Mouse (Mus musculus) layer of hippocampus, adult 2 months (tissue): ENCODE measurements around the gene Fam213a. TPM values are rescaled to one million over a fixed set of nuclear protein-coding genes. Genes with fewer than 3 reads are reported as not detected.

Source experiments
- DNase-seq, 2 experiments: peaks; one replicate each; pipeline ENCODE4 v3.0.0; 2022; ENCODE audit warnings: low spot score in 2 of 2
- H3K27ac ChIP-seq: fragments of 200-600 bp; 2 replicates; pipeline ENCODE4 v1.8.1; 2022
- H3K4me3 ChIP-seq: fragments of 200-600 bp; 2 replicates; pipeline ENCODE4 v1.8.1; 2022; ENCODE audit warnings: mild to moderate bottlenecking
- CTCF ChIP-seq: fragments of 200-600 bp; conservative IDR thresholded peaks from 2 replicates; pipeline ENCODE4 v1.8.1; 2022; ENCODE audit warnings: antibody characterized with exemption, mild to moderate bottlenecking, moderate library complexity
- total RNA-seq, 2 experiments: library from RNA; stranded (reverse); gene quantifications; 2 replicates each; pipeline ENCODE4 v1.2.3; 2021

Fam213a gene
- total RNA-seq, 2 experiments from 2014 or later: 154 to 159 TPM

DNA sequence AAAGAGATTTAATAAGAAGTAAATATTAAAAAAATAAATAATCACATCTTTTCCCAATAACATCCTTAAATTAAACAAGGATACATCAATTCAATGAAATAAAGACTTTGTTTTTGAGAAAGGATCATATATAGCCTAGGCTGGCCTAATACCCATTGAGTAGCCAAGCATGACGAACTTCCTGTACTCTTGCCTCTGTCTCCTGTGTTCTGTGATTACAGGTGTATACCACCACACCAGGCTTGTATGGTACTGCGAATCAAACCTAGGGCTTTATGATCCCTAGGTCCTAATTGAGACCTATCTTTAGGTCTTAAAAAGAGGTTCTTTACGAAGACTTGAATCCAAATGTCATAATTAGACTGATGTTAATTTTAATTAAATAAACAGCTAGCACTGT is 7.7 kb upstream of the Fam213a start:
- no peak overlapping the region for H3K4me3 ChIP-seq
- DNase-seq: no peak
- no peak for TF ChIP-seq CTCF
- no peak overlapping the region for H3K27ac ChIP-seq

DNA sequence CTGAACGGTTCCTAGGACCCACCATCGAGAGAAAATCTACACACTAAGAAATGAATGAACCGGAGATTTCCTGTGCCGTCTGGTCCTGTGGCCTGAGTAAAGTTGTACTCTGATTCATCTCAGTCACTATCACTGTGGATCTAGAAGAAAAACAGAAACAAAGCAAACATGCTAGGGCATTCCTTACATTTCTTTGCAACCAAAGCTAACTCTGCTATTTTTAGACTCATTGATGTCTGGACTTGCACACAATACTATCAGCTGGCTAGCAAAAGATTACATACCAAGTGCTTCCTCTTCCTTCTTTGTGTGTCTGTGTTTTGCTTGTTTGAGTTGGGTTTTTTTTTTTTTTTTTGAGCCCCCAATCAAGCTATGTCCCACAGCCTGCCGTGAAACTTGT is 3.9 kb upstream of the Fam213a start:
- H3K4me3 ChIP-seq: no peak overlapping the region
- H3K27ac ChIP-seq: no peak overlapping the region
- TF ChIP-seq CTCF: no peak
- DNase-seq: no peak

GRCm38 (mm10) chr14:41014701-41015240 is 1.2 kb upstream of the Fam213a start:
- H3K27ac ChIP-seq: peak overlapping the region; percentile 95
- no peak for TF ChIP-seq CTCF
- peak; percentile 23 to 32 for DNase-seq
- H3K4me3 ChIP-seq: no peak overlapping the region

GRCm38 (mm10) chr14:41013143-41013542 is 445 bp downstream of the Fam213a start:
- no peak for TF ChIP-seq CTCF
- Histone ChIP-seq H3K4me3 (peak overlapping the region; percentile 71), H3K27ac (peak overlapping the region; percentile 95)
- DNase-seq: no peak

DNA sequence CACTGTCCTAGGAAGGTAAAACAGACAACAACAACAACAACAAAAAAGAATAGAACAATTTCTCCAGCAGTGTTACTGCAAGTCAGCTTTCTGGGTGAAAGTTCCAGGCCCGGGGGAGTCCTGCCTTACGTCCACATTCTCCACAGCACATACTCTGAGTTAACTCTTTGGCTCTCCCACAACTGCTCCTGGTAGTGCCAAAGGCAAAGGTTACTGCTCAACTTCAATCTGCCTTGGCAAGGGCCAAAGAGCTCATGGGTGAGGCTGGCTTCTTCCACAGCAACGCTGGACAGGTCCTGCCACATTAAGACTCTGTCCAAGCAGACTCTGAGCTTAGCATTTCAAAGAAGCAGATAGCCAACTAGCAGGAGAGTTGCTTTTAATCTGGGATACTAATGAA is 1.7 kb downstream of the Fam213a start:
- DNase-seq: no peak
- H3K27ac ChIP-seq: no peak overlapping the region; the same call in 1 of the 2 replicates
- no peak for TF ChIP-seq CTCF
- no peak overlapping the region for H3K4me3 ChIP-seq

DNA sequence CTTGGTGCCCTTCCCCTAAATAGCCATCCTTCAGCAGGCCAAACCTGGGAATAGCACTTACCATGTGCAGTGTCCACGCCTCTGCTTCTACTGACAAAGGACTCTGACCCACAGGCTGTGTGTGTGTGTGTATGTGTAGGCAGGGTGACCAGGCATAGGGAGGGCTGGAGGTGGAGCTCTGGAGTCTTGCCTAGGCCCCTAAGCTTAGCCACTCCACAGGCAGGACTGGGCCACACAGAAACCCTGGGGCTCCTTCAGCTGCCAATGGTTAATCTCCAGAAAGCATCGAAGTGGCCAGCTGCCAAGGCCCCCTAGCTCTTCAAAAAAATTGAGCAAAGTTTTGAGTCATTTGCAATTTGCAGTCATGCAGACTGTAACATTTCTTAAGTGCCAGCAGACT is 5.5 kb downstream of the Fam213a start:
- no peak overlapping the region for H3K4me3 ChIP-seq
- DNase-seq: no peak
- peak overlapping the region; percentile 79 for H3K27ac ChIP-seq
- no peak for TF ChIP-seq CTCF

DNA sequence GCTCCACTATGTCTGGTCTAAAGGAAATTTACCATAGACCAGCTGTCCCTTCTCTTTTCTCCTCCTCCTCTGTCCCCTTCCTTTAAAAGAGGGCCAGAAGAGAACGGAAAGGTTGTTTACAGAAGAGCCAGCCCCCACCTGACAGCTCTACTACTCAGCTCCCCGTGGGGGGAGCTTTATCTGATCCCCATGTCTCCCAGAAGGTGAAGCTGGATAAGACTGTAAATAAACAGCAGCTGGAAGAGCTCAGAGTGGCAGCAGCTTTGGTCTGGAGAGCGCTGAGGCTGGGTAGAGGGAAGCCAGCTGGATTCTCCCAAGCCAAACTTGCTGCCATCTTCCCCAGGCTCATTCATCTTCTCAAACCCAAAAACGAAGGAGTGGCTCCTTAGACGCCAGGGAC is 5.9 kb downstream of the Fam213a start:
- no peak for TF ChIP-seq CTCF
- DNase-seq: no peak
- Histone ChIP-seq H3K27ac (peak overlapping the region; percentile 79), H3K4me3 (no peak overlapping the region)

GRCm38 (mm10) chr14:41006899-41007298 is 6.7 kb downstream of the Fam213a start:
- Histone ChIP-seq H3K27ac (peak overlapping the region; percentile 79), H3K4me3 (no peak overlapping the region)
- DNase-seq: peak; percentile 33 to 61
- TF ChIP-seq CTCF: no peak

- no peak for TF ChIP-seq CTCF
- no peak for DNase-seq
- H3K4me3 ChIP-seq: no peak overlapping the region
- peak overlapping the region; percentile 79 for H3K27ac ChIP-seq
These were observed 7.3 kb downstream of the Fam213a start for GRCm38 (mm10) chr14:41006263-41006662.

GRCm38 (mm10) chr14:41005716-41006115 is 7.9 kb downstream of the Fam213a start:
- Histone ChIP-seq H3K27ac (peak overlapping the region; percentile 79; the same call in 1 of the 2 replicates), H3K4me3 (no peak overlapping the region)
- no peak for DNase-seq
- TF ChIP-seq CTCF: no peak

GRCm38 (mm10) chr14:41004201-41005141 is 9.1 kb downstream of the Fam213a start:
- peak overlapping the region; percentile 10; the same call in 1 of the 2 replicates for H3K4me3 ChIP-seq
- H3K27ac ChIP-seq: peak overlapping the region; percentile 70
- DNase-seq: peak in 1 of 2 experiments; percentile 27
- no peak for TF ChIP-seq CTCF

- Histone ChIP-seq H3K27ac (no peak overlapping the region), H3K4me3 (no peak overlapping the region)
- no peak for DNase-seq
- no peak for TF ChIP-seq CTCF
These were observed 12.0 kb downstream of the Fam213a start for GRCm38 (mm10) chr14:41001576-41001975.

- Histone ChIP-seq H3K4me3 (no peak overlapping the region), H3K27ac (no peak overlapping the region)
- no peak for DNase-seq
- no peak for TF ChIP-seq CTCF
These were observed 12.8 kb downstream of the Fam213a start for GRCm38 (mm10) chr14:41000801-41001200.
